Mouse (Mus musculus) thymus, adult 2 months (tissue): ENCODE data around the gene Apoa5.

Source experiments
- CTCF ChIP-seq: fragments of 200-500 bp; IDR thresholded peaks from 2 replicates; pipeline ENCODE4 v1.5.1; 2012; ENCODE audit warnings: mild to moderate bottlenecking, control low read depth, low read length, moderate library complexity, borderline replicate concordance; ENCODE audit not compliant: control insufficient read depth, poor library complexity, insufficient read depth; ENCODE audit errors: extremely low read depth
- POLR2A ChIP-seq: fragments of 200-500 bp; IDR thresholded peaks from 2 replicates; pipeline ENCODE4 v1.6.1; 2012; ENCODE audit warnings: mild to moderate bottlenecking, low read length, control low read depth, moderate library complexity; ENCODE audit not compliant: control insufficient read depth, poor library complexity, insufficient read depth; ENCODE audit errors: extremely low read depth

DNA sequence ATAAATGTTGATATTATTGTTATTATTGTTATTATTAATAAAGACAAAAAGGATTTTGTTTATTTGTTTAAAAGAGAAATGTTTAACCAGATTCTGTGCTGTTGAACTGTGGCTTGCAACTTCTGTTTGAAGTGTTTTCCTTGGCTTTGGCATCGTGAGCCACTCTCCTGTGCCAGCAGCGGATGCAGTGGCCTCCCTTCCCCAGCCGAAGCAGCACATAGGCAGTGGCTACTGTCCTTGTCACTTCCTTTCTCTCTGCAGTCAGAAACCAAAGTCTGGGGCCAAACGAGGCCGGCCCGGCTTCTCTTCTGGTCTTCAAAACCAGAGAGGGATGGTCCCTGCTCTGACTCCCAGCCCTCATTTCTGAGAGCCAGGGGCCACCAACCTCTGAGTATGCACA is 45.3 kb upstream of the Apoa5 start:
- TF ChIP-seq POLR2A (no peak), CTCF (no peak)
